Mouse (Mus musculus): ENCODE results near the gene Cc2d2a. TPM values are rescaled to one million over a fixed set of nuclear protein-coding genes. Genes with fewer than 3 reads are reported as not detected.

The Cc2d2a gene
- not detected in 3 replicates for total RNA-seq (2017)

DNA sequence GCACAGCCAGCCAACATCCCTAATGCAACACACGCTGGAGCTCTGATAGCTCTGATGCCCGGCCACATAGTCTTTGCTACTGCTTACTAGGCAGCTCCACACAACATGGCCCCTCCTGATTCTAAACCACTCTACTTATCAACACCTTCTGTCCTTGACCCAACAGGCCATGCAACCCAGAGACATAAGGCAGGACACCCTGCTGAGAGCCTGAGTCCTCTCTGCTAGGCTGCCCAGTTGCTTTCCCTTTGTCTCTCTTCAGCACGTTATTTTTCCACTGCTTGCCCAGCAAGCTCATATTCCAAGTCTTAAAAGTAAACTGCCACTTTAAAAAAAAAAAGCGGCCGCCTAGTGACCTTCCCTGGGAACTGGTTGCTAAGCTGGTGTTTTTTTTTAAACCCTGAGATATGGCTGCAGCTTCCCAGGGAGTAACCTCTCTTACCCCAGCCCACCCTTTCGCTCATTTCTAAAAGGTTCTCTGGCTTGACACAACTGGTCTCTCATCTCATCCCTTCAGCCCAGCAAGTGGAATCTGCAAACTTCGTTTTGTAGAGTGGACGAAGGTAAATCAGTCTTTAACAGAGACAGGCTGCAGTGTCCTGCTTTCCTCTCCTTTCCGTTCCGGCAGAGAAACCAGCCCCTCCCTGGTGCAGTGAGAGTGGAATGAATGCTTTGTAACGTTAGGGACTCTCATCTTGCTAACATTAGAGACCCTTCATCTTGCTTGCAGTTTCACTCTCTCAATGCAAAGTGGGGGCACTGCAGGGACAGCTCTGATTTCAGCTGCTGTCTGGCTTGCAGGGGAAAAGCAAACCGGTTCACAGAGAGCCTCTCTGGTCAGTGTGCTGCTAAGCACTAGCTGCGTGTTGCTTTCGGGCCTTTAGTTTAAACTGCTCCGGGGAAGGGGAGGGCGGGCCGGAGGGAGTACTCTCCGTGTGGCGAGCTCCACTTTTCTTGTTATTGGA lies at the start of gene Cc2d2a:
Gene Cc2d2a, plus strand, starts transcription at position 350 of the 965 bp plus-strand sequence.
- no peak for ATAC-seq (replicated peaks; ENCODE audit: insufficient number of reproducible peaks, low FRiP score, low TSS enrichment, poor library complexity, severe bottlenecking)

DNA sequence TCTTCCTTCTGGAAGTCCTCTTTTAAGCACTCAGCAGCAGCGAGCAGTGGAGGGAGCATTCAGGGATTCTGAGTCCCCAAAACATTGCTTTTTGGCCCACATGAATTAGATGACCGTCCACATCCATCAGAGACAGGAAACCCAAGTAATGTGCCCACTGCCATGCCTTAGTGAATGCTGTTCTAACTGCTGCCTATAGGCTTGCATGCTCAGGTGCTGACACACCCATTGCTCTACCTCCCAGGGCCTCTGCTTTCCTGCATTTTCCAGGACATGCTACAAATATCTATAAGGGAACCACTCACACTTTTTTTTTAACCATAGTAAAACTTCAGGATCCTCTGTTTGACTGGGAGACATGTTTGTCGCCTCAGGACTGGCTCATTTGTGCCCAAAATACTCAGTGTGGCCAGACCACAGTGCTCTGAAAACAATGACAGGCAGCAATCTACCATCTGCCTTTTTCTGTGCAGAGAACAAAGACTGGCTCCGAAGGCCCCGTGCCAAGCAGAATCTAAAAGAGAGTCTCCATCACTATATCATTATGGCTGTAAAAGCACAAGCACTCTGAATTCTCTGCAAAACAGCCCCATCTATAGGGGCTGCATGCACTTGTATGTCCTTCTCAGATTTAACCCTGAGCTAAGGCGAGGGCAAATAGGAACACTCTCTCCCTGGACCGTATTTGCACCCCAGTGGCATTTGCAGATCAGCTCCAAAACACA lies 40.4 kb upstream of the Cc2d2a start:
- no peak for ATAC-seq (replicated peaks; ENCODE audit: insufficient number of reproducible peaks, low FRiP score, low TSS enrichment, poor library complexity, severe bottlenecking)

DNA sequence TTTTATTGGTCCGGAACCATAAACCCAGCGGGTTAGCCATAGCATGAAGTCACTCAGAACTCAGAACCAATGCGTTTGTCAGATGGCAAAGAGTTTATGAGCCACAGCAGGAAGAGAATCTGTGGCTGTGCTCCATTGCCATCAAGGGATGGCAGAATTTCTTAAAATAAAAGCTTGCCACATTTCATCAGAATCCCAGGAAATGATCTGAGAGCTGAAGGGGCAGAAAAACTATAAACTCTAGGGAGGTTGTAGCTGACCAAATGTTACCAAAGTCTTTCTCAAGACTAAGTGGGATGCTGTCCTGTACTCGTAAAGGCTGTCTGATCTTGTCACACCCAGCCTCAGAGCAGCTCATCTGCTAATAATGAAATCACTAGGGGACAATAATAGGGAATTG lies 36.7 kb upstream of the Cc2d2a start:
- no peak for ATAC-seq (replicated peaks; ENCODE audit: insufficient number of reproducible peaks, low FRiP score, low TSS enrichment, poor library complexity, severe bottlenecking)

DNA sequence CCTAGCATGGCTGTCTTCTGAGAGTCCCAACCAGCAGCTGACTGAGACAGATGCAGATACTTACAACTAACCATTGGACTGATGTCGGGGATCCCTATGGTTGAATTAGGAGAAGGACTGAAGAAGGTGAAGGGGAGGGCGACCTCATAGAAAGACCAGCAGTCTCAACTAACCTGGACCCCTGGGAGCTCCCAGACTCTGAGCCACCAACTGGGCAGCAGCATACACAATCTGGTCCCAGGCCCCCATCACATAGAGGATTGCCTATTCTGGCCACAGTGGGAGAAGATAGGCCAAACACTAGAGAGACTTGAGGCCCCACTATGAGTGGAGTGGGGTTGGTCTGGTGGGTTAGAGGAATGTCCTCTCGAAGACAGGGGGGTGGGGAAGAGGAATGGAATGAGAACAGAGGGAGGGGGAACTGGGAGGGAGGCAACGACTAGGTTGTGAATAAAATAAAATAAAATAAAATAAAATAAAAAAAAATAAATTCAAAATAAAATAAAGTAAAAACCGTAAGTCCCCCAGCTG lies 28.0 kb upstream of the Cc2d2a start:
- no peak for ATAC-seq (replicated peaks; ENCODE audit: insufficient number of reproducible peaks, low FRiP score, low TSS enrichment, poor library complexity, severe bottlenecking)

DNA sequence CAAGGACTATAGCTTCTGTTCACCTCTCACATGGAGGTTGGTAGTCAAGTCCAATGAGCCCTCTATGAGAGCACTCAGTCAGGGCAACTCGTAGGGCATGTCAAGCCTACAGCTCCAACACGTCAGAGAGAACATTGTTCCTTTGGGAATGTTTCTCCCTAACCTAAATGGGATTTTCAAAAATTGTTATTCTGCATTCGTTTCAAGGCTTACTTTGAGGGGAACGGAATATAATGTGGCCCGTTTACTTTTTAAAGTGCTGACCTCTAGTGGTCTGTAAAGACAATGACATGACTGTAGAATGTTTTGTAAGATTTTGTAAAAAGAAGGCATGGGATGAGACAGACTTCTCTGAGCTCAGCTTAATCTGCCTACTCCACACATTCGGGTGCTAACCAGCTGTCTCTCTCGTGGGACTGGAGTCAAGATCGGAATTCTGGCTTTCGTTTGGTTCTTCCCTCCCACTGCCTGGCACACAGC lies 27.5 kb upstream of the Cc2d2a start:
- no peak for ATAC-seq (replicated peaks; ENCODE audit: insufficient number of reproducible peaks, low FRiP score, low TSS enrichment, poor library complexity, severe bottlenecking)

DNA sequence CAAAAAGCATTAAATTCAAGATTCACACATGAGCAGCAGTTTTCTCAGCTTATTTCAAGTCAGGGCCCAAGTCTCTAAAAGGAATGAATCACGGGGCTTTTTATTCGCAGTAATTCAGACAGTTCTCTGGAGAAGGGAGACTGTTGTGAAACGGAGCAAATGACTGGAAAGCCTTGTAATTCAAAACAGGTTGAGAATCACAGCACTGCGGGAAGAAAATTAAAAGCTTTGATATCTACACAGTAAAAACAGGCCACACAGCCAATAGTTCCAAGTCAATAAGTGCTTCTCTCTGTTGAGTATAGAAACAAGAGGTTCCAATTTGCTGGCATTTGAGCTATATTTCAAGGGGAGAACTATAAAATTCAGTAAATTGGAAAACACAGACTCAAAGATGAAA lies 17.1 kb upstream of the Cc2d2a start:
- ATAC-seq (replicated peaks; ENCODE audit: insufficient number of reproducible peaks, low FRiP score, low TSS enrichment, poor library complexity, severe bottlenecking) = no peak

DNA sequence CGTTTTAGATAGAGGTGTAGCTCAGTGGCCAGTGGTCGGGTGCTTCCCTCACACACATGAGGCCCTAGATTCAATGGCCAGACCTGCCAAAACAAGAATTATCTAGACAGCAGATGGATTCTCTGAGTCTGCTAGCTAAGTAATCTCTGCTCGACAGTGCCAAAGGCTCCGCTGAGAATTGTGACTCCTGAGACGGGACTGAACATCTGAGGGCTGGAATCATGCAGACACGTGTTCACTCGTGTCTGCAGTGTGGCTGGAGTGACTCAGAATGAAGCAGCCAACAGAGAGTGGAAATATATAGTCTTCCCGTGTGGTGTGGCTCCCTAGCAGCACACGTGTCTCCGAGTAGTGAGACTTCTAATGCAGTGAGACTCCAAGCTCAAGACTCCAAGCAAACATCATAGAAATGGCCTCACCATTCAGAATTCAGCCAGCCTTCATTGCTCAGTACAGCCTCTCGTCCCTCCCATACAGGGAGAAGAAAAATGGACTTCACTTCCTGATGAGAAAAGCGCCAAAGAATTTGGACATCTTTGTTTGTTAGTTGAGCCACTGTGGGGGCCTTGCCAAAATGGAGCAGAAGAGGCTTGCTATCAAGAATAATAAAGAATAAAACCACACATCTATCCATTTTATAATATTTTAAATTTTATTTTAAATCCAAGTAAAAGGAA lies 14.9 kb upstream of the Cc2d2a start:
- no peak for ATAC-seq (replicated peaks; ENCODE audit: insufficient number of reproducible peaks, low FRiP score, low TSS enrichment, poor library complexity, severe bottlenecking)

DNA sequence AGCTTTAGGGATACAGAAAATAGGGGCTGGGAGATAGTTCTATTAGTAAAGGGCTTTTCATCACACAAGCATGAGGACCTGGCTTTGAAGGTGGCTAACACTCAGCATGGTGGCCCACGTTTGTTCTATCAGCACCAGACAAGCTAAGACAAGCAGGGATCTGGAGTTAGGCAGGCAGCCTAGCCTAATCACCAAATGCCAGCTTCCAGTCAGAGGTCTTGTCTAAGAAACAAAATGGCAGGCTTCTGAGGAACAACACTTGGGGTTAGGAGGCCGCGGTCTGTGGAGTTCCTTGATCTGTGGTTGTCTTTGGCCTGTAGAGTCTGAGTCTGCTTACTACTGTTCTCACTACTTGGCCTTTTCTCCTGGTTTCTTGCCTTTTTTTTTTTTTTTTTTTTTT lies 648 bp upstream of the Cc2d2a start:
- no peak for ATAC-seq (replicated peaks; ENCODE audit: insufficient number of reproducible peaks, low FRiP score, low TSS enrichment, poor library complexity, severe bottlenecking)

DNA sequence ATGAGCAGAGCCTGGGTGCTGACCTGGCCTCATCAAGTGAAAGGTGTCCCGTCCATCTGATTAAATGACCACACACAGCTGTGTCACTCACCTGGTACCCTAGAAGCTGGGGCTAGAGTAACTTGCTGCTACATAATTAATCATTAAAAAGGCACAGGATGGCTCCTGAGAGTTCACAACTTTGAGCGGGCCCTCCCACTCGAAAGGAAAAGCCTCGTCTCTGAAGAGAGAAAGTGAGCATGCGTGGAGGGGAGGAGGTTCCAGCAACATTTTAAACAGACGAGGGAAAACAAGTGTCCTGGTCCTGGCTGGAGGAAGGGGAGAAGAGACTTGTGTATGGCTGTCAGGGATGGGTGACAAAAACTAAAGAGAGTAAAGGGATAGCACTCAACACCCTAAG lies 1.4 kb downstream of the Cc2d2a start:
- no peak for ATAC-seq (replicated peaks; ENCODE audit: insufficient number of reproducible peaks, low FRiP score, low TSS enrichment, poor library complexity, severe bottlenecking)

DNA sequence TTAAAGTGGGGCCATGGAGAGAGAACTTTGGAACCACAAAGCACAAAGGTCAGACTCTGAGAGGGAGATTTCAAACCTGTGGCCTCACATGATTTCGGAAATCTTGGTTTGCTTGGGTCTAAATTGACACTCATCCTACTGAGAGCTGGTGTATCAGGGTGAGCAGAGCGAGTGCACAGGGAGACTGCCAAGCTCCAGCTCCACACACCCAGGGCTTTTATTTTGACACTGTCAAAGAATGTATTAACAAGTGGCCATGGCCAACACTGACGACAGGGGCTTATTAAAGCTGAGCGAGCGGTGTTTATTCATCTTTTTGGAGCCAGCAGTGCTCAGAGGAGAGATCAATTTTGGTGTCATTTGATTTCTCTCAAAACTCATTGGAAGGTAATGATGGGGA lies 3.0 kb downstream of the Cc2d2a start:
- ATAC-seq (replicated peaks; ENCODE audit: insufficient number of reproducible peaks, low FRiP score, low TSS enrichment, poor library complexity, severe bottlenecking) = no peak

DNA sequence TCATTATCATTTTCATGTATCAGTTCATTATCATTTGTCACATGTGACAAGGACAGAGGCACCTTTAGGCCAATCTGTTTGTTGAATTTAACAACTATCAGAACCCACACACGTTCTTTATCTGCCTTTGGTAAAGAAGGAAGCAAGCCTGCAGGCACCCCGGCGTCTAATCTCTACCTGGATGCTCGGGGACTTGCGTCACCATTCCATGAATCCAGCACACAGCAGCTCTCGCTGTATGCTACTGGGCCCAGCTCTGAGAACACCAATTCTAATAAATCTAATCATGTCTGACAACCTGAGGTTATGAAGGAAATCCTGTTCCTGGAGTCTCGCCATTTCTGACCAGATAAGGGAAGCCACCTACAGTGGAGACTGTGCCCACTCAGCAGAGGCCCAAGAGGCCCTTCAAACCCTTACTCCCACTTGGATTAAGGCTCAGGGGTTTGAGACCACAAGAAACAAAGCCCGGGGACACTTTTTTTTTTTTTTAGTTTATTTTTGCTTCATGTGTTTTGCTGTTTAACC lies 7.0 kb downstream of the Cc2d2a start:
- ATAC-seq (replicated peaks; ENCODE audit: insufficient number of reproducible peaks, low FRiP score, low TSS enrichment, poor library complexity, severe bottlenecking) = no peak

DNA sequence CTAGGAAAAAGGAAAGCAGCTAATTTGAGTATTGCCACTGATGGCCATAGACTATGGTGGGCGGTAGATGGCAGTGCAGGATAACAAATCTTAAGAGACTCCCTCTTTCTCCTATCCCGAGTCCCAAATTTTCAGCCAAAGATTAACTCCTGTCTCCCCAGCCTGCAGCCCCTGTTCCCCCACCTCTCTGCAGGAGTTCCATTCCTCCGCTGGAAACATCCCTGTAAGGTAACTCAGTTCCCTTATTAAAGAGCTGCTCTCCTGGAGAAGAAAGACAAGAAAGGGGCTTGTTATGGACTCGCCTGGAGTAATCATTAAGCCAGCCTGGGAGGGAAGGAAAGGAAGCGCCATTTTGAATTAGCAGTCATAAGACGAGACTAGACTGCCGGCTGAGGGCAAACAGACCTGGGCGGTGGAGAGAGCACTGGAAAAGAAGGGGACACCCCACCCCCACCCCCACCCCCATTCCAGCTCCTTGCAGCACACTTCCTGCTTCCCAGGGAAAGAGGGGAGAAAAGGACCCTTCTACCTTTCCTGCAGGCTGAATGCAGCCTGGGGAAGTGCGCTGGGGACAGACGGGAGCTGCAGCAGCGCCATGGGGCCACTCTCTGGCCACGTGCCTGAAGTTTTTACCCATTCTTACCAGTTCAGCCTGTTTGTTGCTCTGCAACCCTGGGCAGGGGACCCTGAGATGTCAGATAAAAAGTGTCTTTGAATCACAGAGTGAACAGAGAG lies 10.2 kb downstream of the Cc2d2a start:
- ATAC-seq (replicated peaks; ENCODE audit: insufficient number of reproducible peaks, low FRiP score, low TSS enrichment, poor library complexity, severe bottlenecking) = no peak

DNA sequence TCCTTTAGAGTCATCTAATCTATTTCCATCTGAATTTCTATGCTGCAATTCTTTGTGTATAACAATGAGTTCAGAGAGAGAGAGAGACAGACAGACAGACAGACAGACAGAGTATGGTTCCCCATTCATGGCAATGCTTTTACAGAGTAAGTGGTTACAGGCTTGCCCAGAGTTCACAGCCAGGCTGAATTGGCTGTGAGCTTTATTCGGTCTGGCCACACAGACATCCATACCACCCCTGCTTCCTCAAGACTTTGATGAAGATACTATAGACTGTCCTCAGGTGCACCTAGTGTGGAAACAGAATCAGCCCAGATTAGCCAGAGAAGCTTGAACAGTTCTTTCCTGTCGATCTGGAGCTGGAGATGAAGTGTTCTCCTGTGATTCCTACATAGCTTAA lies 10.9 kb downstream of the Cc2d2a start:
- no peak for ATAC-seq (replicated peaks; ENCODE audit: insufficient number of reproducible peaks, low FRiP score, low TSS enrichment, poor library complexity, severe bottlenecking)

DNA sequence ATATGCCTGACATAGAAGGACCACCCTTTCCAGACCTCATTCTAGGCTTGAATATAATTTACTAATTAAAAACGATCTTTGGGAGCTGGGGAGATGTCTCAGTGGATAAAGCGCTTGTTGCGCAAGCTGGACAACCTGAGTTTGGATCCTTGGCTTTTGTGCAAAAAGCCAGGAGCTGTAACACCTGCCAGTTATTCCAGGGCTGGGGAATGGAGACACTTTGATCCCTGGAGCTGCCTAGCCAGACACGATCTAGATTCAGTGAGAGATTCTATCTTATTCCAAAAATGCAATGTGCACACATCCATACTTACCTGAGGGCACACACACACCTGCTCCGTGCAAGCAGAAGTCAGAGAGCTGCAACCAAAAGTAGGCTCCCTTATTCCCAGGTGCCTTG lies 23.3 kb downstream of the Cc2d2a start:
- ATAC-seq (replicated peaks; ENCODE audit: insufficient number of reproducible peaks, low FRiP score, low TSS enrichment, poor library complexity, severe bottlenecking) = no peak

DNA sequence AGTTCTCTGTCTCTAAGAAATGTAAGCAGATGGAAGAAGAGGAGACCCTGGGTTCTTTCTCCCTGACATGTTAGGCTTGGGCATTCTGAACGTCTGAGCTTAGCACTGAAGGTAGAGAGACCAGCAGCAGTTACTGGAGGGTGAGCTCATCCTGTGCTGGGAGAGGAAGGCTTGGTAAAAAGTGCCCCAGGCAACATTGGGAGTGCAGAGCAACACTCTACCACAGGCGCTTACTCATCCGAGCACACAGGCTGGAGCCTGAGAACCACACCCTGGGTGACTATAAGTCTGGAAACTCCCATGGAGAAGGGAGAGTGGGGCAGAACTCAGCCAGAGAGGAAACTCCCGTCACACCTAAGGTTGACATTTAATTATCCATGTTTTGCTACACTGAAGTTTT lies 30.3 kb downstream of the Cc2d2a start:
- ATAC-seq (replicated peaks; ENCODE audit: insufficient number of reproducible peaks, low FRiP score, low TSS enrichment, poor library complexity, severe bottlenecking) = no peak

DNA sequence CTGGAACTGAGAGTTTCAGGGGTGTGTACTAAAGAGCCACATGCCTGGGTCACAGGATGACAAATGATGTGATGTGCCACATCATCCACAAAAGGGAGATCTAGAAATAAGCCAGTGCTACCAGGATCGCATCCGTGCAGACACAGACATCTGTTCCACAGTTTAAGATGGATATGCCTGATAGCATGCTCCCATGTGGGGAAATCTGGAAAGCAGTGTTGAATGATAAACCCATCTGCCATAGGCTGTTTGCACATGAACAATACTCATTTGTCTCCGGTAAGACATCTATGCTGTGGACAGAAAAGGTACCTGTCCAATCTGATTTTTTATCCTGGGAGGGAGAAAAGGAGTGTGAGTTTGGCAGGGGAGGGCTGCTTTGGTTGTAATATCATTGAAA lies 35.0 kb downstream of the Cc2d2a start:
- no peak for ATAC-seq (replicated peaks; ENCODE audit: insufficient number of reproducible peaks, low FRiP score, low TSS enrichment, poor library complexity, severe bottlenecking)

DNA sequence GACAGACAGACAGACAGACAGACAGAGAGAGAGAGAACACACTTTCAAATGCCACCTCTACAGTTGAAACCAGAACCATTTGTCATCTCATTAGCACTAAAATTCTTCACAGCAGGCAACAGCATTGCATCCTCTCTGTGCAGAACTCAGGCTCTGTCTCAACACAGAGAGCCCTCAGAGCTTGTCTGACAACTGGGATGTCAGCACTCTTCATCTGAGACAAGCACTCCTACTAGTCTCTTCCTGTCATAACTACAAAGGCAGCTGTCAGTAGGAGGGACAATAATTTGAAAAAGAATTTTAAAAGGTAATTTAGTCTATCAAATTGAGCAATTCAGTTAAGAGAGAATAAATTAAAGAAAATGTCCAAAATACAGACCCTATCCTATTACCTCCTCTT lies 37.1 kb downstream of the Cc2d2a start:
- ATAC-seq (replicated peaks; ENCODE audit: insufficient number of reproducible peaks, low FRiP score, low TSS enrichment, poor library complexity, severe bottlenecking) = no peak

Measured in monocyte, adult 5-6 weeks (primary cell).